Mouse (Mus musculus): ENCODE results near the gene Kif17.
A peak's percentile ranks its signal among the peaks of the same experiment; 100 is the strongest.

The Kif17 gene

GRCm38 (mm10) chr4:138250088-138250960 lies at the start of gene Kif17, which contains the start of gene Sh2d5:
Gene Kif17 (plus strand): TSS chr4:138250435.
Gene Sh2d5 (plus strand): TSS chr4:138250403.
- peak; percentile 62 for DNase-seq

- no peak for DNase-seq
Measured at GRCm38 (mm10) chr4:138200769-138201168, 49.5 kb upstream of the Kif17 start.

DNA sequence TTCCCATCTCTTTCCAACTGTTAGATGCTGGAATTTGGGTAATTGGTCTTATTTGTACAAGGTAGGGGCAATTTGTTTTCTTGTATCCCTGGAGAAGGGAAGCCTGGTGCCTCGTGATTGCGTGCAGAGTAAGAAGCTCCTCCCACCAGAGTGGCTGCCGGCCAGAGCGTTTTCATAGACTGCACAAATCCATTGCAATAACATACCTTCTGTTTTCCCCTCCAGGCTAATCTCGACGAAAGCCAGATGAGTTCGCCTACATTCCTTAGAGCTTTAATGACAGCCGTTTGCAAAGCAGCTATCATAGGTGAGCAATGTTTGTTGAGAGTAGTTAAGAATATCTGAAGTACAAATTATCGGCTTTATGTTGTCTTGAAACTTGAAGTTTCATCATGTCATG lies 48.5 kb upstream of the Kif17 start:
- no peak for DNase-seq

GRCm38 (mm10) chr4:138210116-138210515 lies 40.1 kb upstream of the Kif17 start:
- no peak for DNase-seq

DNA sequence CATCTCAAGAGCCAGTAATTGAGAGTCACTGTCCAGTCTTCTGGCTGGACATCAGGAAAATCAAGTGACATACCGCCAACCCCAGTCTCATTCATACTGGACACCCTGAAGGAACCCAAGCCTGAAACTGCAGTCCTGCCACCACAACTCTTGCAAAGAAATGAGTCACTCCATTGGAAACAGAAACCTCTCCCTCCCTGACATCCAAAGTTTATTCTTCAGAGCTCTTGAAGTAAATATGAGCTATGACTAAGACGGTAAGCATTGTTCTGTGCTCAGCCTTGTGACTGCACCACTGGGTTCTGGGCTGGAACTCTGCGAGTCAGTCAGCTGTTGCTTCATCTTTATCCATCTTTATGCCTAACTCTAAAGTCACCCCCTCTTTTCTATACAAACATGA lies 36.4 kb upstream of the Kif17 start:
- DNase-seq = peak; percentile 52

DNA sequence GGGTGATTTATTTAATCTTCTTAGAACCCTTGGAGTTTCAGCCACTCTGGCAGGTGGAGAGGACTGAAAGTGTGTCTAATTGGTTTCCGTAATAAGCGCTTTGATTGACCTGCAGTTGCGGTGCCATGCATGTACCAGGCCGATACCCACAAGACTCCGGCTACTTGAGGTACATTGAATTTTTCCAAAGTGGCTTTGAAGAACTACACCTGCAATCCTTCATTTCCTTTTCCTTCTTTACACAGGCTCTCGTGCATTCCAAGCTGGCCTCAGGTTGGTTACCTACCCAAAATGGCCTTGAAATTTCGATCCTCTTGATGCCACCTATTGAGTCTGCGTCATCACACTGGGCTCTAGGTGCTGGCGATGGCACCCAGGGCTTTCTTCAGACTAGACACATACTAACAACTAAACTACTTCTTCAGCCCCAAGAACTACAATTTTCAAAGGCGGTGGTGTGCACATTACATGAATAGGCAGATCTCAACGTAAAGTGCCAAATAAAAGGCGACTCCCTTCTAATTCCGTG lies 34.5 kb upstream of the Kif17 start:
- DNase-seq = peak; percentile 22

DNA sequence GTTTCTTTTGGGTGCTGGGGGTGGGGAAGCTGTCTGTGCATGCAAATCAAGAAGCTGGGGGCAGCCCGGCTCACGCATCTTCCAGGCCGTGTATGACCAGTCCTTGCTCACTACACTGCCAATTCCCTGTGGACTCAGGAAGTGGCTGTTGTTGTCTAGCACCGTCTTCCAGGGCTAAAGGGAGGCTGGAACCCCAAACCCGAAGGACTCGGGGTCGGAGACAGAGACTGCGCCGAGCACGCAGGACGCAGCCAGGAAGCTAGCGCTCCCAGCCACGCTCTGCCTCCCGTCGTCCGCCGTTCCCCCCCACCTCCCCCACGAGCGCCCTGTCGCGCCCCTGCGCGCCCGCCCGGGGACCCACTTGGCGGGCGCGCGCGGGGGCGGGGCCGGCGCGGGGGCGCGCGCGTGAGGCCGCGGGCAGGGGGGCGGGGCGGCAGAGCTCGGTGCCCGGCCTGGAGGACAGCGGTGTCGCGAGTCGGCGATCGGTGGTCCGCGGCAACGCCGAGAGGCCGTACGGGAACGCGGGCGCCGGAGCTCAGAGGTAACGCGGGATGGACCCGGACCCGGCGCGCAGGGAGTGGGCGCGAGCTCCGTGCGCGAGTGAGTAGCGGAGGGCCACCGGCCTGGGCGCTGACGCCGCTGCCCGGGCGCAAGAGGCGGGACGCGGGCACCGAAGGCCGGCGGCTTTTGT lies 33.9 kb upstream of the Kif17 start, which contains the start of gene Hp1bp3:
Gene Hp1bp3 (plus strand): TSS at position 97 of the 691 bp plus-strand sequence.
- peak; percentile 87 for DNase-seq

- DNase-seq = peak; percentile 99
Measured at GRCm38 (mm10) chr4:138216891-138217392, 33.3 kb upstream of the Kif17 start.

GRCm38 (mm10) chr4:138217441-138217840 lies 32.8 kb upstream of the Kif17 start:
- peak; percentile 42 for DNase-seq

- no peak for DNase-seq
Measured at GRCm38 (mm10) chr4:138217951-138218685, 32.1 kb upstream of the Kif17 start.

- DNase-seq = no peak
Measured at GRCm38 (mm10) chr4:138219331-138219730, 30.9 kb upstream of the Kif17 start.

- DNase-seq = no peak
Measured at GRCm38 (mm10) chr4:138220761-138221160, 29.5 kb upstream of the Kif17 start.

DNA sequence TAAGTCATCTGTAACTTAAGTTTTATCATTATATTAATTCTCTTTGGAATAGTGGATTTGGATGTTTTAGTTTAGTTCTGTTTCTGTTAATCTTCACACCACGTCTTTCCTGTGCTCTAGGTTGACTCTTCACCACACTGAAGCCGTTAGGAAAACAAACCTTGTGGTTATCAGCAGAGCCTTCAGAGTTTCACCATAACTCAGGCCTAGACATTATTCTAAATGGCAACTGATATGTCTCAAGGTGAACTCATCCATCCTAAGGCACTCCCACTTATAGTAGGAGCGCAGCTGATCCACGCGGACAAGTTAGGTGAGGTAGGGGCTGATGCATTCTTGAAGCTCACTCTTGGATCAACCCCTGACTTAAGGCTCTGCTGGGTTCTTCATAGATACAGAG lies 28.8 kb upstream of the Kif17 start:
- DNase-seq = no peak

- DNase-seq = no peak
Measured at GRCm38 (mm10) chr4:138222396-138222795, 27.8 kb upstream of the Kif17 start.

DNA sequence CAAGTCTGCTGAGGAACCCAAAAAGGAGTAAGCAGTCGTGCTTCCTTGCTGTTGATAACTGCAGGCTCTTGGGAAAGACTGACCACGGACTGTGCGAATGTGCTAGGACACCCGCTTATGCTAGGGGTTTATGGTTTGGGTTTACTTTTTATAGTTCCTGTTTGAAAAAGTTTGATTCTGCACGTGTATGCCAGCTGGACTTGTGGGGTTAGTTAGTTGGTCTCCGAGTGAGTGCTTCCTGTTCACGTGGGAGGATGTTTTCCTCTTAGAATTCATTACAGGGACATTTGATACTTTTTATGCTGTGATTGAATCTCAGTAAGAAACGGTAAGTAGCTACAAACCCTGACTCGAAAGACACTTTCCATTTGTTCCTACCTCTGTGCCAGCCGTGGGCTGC lies 26.6 kb upstream of the Kif17 start:
- no peak for DNase-seq

DNA sequence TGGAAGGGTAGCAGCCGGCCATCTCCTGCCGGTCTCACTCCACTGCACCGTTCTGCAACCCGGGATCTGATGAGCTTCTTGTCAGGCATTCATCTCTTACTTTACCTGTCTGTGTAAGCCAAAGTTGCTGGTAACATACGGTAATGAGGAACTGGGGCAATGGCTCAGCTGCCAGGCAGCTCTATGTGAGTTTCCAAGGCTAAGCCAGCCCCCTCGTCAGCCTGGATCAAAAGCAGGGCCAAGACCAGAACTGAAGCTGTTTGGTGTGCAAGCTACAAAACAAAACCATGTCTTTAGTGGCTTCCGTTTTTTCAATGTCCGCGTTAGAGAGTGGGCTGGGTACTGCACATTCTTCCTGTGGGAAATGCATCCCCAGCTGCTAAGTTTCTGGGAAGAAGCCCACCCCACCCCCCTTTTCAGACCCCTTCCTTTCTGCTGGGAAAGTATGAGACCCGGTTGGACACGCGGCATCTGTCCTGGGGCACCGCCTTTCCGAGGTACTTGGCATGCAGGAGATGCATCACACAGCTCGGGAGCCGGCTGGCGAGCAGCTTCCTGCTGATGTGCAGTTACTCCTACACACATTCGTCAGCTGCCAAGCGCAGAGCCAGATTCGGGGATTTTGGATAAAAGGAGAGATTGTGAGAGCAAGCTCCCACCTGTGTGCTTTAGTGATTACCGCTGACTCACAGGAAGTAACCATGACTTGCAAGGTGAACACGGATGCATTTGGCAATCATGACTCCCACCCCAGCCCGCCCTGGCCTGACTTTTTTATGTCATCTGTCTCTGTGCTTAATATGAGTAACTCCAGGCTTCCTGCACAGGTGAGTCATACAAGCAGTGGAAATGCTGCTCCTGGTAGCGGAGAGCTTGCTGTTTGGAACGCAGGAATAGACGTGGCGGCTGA lies 3.2 kb upstream of the Kif17 start:
- no peak for DNase-seq

- peak; percentile 45 for DNase-seq
Measured at GRCm38 (mm10) chr4:138251819-138252218, 1.6 kb downstream of the Kif17 start.

- no peak for DNase-seq
Measured at GRCm38 (mm10) chr4:138252231-138252630, 2.0 kb downstream of the Kif17 start.

GRCm38 (mm10) chr4:138257116-138257687 lies 7.0 kb downstream of the Kif17 start:
- DNase-seq = no peak

GRCm38 (mm10) chr4:138258663-138259062 lies 8.4 kb downstream of the Kif17 start:
- DNase-seq = no peak

- no peak for DNase-seq
Measured at GRCm38 (mm10) chr4:138259482-138259881, 9.2 kb downstream of the Kif17 start.
